Mouse (Mus musculus): ENCODE results near the gene Sema6d. TPM values are rescaled to one million over a fixed set of nuclear protein-coding genes. Genes with fewer than 3 reads are reported as not detected.

The Sema6d gene
- total RNA-seq, 2 experiments from 2014 or later, result 44.1 to 44.7 TPM

DNA sequence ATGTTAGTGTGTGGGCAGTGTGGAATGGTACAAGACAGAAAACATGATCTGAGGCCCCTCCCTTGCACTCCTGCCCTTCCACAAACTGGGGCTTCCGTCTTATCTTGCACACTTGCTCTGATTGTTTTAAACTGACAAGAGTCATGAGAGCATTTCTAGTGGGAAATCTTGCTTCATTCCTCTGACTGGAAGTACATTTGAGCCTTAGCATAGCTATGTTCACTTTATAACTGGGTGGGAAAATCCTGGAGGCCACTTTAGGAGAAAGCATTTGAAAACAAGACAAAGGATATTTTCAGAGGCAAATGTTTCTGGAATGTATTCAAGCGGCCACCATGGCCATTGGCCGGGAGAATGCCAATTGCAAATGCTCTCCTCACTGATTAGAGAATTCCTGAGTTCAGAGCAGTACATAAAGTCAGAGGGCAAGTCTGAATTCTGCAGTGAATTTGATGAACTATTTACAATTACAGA is 371.6 kb downstream of the Sema6d start:
- no peak for DNase-seq (ENCODE audit: low spot score in 2 of 2)

DNA sequence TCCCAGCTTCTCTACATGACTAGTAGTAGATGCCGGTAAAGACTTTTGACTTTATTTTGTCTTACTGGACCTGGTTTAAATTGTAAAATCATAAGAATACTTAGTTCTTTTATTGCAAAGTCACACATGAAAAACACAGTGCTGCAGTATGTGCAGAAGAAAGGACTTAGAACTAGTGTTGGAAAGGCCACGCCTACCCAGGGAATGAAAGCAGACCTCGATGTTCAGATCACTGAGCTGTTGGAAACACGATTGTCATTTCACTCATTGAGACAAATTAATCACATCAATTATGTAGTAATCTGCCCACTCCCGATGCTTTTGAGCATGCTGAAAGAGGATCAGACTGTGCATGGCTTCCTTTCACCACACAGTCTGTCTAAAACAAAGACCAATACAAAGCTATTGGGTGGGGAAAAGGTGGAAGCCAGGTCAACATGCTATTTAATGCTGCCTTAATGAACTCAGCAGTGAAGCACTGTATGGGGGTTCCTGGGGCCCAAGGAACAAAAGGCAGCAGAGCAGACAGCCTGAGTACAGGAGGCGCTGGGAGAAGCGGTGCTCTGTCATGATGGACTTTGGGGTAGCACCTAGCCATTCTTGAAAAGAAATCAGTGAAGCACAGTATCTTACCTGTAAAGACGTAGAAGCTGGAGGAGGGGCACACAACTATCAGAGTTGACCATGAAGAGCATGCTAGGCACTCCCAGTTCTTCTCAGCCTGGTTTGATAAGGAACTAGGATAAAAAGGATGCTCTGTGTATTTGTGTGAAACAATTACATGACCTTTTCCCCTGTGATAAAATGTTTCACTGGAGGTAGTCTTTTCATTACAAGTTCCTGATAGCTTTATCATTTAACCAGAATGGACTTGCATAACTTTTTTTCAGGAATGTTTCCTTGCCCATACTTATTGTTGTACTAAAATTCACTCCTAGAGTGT is 375.5 kb downstream of the Sema6d start:
- DNase-seq (ENCODE audit: low spot score in 2 of 2), result no peak

DNA sequence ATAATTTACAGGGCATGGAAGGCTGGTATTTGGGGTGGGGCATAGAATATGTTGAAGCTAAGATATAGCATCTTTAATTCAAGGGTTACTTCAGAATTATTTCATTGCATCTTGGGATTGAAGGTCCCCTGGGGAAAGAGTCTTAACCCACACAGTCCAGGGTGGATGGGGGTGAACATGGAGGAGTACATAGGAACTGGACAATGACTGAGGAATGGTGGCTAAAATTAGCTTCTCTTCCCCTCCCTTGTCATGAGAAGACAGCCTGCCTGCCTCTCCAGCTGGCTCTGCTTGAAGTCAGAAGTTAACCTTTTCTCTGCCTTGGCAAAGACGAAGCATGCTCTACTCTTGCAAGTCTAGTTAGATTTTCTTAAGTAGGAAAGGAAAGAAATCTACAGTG is 377.7 kb downstream of the Sema6d start:
- DNase-seq (ENCODE audit: low spot score in 2 of 2), result no peak

DNA sequence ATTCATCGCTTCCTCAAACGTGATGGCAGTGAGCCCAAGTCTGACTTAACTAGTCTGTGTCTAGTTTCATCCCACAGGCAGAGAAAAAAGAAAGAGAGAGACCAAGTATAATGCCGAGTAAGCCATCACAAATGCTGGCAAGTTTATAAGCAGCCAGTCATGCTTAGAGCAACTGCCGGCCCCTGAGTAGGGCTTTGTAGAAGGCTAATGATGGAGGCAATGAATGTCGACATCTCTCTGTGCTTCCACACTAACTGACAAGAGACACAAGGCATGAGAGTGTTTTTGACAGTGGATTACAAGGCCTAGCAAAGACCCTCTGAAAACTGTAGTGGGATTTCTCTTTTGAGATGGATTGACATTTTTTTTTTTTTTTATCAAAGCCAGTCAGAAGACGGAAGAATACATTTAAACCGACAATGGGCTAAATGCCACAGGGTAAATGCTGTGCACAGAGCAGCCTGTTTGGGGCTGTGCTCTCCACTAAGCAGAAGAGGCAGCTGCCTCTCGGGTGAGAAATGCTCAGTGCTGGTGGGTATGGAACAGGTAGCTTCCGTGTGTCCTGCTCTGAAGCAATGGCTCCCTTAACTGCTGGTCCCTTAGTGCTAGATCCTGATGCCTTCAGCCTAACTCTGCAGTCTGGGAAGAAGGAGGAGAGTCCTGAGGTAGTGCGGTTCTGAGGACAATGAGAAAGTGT is 380.7 kb downstream of the Sema6d start:
- no peak for DNase-seq (ENCODE audit: low spot score in 2 of 2)

DNA sequence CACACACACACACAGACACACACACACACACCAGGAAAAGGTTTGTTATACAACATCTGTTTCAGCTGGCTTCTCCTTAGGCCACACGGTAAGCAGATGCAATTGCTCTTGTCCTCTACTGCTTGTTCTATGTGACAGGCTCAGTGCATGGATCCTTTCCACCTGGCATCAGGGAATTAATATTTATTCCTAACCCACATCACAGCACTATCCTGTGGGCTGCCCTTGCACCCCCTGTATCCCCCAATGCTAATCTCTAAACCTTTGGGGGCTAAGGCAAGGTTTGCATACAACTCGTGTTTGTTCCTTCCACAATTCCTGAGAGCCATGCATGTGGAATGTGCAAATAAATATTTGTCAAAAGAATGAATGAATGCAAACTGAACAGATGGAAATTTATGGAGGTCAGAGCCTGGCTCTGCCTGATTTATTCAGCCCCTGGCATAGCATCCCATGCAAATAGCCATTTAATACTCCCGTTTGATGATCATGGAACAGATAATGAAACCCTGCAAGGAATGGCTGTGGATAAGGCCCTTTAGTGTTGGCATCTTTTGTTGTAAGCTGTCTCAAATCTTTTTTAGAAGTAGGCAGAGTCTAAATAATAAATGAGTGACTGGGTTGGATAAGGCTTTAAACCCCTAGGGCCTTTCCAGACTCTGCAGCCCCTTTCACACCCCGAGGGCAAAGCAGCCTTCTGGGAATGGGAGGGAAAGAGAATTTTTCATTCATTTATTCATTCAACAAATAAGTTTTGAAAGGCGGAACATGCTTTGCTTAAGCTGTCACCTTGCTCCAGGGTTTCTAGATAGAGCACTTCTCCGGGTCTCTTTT is 383.1 kb downstream of the Sema6d start:
- no peak for DNase-seq (ENCODE audit: low spot score in 2 of 2)

DNA sequence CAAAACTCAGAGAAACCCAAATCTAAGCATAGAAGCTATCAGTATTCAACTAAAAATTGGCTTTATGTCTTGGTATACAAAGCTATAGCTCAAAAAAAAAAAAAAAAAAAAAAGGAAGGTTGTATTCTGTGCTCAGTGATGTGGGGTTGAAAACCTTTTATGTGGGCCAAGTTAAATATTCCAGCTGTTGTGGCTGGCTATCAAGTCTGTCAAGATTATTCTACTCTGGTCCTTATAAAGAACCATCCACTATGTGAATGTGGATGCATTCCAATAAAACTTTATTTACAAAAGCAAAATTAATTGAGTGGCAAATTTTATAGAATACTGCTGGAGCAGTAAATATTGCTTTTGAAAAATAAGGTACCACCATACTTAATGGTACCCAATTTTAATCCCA is 388.1 kb downstream of the Sema6d start:
- DNase-seq (ENCODE audit: low spot score in 2 of 2), result no peak

DNA sequence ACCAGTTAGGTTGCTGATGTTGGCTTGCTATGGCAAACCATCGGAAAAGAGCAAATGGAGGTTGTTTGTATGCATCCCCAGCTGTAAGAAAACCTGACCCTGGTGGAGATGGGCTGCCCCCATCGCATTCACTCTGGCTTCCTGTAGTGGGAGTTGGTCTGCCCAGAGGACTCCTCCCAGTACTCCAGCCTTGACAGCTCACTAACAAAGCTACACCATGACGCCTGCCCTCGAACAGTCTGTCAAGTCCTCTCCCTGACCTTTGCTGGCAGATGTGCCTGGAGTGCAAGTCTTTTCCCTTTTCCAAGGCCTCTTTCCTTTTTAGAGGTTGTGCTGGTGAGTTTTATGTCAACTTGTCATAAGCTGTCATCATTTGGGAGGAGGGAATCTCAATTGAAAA is 388.8 kb downstream of the Sema6d start:
- DNase-seq (ENCODE audit: low spot score in 2 of 2), result no peak

DNA sequence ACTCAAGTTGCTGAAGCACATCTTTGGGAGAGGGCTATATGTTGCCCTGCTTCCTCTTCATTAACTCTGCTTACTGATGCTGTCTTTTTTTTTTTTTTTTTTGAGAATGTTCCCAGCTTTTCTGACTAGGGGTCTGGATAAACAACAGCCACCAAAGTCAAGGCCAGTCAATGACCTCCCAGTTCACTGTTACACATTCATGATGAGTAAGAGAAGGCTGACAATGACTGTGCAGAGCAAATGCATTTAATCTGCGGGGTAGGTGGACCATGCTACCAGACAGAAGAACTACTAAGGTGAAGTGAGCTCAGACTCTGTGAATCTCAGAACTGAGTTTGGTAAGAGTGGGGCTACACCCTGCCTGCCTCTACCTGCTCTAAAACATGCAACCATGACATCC is 396.0 kb downstream of the Sema6d start:
- DNase-seq (ENCODE audit: low spot score in 2 of 2), result no peak

DNA sequence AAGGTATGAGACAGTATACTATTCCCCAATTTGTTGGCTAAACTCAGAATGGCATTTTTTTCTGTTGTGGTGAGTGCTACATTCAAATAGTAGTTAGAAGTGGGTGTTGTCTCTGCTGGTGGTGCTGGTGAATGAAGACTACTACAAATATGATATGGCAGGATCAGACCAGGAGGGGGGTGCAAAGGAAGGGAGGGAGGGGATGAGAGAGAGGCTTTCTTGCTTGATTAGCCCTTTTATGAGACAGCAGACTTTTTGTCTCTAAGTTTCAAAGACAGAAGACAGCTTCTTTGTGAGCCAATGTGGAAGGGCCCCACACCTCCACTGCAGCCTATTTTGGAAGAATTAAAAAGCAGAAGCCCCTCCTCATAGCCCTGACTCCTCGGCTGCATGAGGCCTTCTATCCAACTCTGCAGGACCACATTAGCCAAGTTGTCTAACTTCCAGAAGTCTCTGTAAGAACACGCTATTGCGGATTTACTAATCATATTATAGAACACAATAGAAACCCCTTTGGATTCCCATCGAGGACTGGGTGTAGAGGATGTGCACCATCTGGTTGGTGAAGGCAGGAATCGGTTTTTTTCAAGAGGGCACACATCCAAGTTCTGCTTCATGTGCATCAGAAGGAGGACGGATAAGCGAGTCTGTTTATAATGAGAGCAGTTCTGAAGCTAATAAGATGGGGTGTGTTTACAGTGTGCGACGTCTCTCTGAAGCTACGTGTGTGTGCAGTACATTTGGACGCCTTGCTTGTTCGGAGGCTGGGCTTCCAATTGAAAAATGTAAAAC is 400.4 kb downstream of the Sema6d start:
- no peak for DNase-seq (ENCODE audit: low spot score in 2 of 2)

DNA sequence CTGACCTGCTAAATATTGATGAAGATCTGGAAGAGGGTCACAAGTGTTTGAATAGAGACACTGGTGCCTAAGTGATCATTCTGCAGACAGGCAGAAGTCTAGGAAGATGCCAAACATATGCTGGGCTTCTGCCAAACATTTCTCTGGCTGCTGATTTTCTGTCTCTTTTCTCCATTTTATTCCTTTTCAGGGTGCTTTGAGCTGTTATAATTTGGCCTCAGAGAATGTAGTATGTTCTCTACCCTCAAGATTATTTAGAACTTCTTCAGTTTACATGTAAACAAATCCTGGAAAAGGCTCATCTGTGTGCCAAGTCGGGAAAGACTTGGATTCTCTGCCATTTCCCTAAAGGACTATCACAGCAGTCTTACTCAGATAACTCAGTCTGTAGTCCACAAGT is 406.0 kb downstream of the Sema6d start:
- DNase-seq (ENCODE audit: low spot score in 2 of 2), result no peak

DNA sequence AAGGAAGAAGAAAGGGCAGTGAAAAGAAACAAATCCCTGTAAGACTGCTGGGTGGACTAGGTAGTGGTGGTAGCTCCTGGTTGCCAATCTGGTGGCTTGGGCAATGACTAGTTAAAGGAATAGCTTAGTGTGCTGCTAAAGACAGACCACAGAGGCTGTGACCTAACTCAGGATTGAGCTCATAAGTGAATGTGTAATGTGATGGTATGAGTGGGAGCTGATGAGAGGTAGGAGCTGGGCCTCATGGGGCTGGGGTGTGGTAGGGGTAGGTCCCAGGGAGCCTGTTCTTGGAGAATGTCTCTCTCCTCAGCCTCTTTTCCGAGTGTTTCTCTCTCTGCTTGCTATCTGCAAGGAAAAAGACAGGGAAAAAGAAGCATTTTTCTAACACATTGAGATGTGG is 409.9 kb downstream of the Sema6d start:
- DNase-seq (ENCODE audit: low spot score in 2 of 2), result no peak

DNA sequence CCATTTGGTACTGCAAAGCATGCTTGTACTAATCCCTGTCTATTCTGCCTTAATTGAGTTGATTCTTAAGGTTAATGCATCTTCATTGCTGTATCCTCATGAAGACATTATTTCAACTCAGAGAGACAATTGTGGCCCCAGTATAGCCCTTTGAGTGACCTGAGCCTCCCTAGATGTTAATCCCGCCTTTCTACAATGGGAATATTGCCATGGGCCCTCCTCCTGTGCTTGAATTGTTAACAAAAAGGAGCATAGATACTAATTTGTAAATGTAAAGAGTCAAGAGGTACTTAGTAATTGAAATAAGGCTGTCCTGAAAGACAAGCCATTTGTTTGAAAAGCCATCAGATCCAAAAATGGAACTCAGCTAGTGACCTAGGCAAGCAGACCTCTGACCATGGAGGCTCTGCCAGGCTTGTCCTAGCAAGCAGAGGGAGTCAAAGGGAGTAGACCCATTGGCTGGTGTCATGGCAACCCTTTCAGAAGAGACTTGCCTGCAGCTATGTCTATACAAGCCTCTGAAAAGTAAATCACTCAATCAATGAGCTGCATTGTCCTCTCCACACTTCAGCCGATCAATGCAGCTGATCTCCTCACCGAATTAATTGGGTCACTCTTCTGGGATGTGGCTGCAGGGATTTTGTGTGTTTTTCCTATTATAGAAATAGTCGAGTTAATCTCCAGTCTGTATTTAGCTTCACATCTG is 416.2 kb downstream of the Sema6d start:
- no peak for DNase-seq (ENCODE audit: low spot score in 2 of 2)

DNA sequence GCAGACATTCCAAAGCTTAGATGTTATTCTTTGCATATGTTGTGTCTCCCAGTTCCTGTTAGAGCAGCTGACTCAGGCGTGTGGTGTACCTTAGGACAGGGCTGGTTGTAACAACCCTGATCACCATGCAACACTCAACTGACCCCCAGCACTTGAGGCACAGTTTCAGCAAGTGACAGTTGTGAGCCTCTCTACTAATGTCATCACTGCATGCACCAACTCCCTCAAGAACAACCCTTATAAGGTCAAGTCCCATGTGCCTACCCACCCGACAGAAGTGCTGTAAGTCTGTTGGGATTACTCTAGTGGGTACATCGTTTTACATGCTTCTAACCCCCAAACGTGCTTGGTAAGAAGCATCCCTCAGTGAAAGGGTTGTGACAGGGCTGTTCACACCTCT is 418.0 kb downstream of the Sema6d start:
- DNase-seq (ENCODE audit: low spot score in 2 of 2), result no peak

DNA sequence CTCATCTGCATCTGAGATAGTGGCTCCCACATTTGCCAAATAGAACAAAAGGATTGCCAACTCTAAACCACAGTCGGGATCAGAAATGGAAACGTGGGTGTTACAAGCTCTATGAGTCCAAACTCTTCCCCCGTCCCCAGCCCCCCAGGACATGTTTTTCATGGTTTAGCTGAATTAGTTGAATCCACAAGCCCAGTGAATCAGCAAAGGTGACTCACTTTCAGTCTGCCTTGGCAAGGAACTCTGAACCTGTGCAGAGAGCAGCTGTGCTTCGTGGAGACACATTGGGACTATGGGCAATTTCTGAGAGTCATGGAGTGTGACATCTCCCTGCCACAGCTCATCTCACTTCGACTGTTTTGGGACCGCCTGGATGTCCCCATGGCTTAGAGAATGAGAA is 419.7 kb downstream of the Sema6d start:
- peak; percentile 48 to 58 for DNase-seq (ENCODE audit: low spot score in 2 of 2)

DNA sequence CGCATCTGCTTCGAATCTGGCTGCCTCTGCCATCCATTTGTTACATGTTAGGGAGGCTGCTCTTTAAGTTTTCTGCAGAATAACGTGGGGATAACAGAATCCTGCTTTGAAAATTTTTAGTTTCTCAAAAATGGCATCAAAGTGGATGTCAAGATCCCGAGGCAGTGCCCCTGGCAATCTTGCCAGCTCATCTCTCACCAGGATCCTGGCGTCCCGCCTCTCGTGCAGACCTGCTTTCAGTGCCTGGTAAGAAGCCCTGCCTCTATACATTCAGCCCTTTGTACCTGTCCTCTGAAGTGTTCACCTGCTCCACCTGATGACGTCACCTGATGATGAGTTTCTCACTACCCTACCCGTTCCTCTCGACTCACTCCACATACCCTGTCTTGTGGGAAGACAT is 422.1 kb downstream of the Sema6d start:
- no peak for DNase-seq (ENCODE audit: low spot score in 2 of 2)

DNA sequence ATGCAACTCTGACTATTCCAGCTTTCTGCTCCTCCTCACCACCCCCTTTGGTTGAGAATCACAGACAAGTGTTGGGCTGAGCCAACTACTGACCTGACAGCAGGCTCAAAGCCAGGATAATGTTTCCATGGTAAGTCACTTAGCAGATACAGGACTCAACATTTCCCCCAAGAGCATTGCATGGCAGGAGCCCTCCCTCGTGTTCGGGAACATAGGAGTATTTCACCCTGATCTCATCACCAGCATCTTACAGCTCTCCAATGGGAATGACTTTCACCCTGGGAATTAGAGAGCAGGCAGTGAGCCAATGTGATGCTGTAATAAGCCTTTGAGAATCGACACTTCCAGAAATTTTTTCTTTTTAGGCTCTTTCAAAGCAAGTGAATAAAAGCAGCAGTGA is 432.7 kb downstream of the Sema6d start:
- DNase-seq (ENCODE audit: low spot score in 2 of 2), result no peak

DNA sequence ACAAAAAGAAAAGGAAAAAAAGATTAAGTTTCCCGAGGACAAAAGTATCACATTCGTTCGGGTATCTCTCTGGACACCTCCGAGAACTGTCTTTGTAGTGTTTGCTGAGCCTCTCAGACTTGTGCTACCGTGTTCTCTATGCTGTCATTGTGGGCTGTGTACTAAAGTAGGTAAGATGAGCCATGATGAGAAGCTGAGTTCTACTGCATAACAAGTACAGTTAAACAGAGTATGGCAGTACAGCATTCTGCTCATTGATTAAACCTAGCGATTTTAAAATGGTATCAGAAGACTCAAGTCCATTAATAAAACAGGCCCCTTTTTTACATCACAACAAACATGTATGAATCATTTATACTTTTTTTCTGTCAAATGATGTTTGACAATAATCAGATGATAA is 433.9 kb downstream of the Sema6d start:
- no peak for DNase-seq (ENCODE audit: low spot score in 2 of 2)

DNA sequence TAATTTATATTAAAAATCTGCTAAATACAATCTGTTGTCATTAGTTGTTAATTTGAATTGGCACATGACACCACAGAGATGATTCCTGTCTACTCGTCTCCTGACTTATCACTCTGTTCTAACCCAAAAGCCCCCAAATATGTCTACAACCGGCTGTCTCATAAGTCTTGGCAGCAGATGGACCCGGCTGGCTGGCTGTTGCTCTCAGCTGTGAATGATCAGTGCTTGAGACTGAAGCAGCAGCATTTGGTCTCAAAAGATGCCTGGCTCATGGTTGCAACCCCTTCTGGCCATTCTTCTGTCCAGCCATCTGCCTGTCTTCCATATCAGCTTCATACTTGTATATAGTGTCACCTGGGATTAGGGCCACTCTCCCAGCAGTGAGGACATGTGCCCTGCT is 434.4 kb downstream of the Sema6d start:
- no peak for DNase-seq (ENCODE audit: low spot score in 2 of 2)

DNA sequence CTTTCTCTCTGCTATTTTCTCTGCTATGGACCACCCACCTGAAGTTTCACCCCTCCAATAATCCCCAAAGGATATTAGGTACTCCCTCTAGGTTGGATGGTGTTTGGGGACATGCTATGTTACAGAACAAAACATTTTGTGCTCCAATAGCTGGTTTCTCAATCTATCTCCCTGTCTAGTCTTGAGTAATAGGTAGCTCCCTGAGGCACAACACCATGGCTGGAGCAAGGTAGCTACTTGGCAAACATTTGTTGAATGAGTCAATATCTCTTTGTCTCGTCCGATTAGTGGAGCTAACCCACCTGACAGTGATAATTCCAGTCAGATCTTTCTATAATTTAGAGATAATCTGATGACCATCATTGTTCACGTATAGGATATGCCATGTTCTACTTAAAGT is 437.9 kb downstream of the Sema6d start:
- no peak for DNase-seq (ENCODE audit: low spot score in 2 of 2)

DNA sequence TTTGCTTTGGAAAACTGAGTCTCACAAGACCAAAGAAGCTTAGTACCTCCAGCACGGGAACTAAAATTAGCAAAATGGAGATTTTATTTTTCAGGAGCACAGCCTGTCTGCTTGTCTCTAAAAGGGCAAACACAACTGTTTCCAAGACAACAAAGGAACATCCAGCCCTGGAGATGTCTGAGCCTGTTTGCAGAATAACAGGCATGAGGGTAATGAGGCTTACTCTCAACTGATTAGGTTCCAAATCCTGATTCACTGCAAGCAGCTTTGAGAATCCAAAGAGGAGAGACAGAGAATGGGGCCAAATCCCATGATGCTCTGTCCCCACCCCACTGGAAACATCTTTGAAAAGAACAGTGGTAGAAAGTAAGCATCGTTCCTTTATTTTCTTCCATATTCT is 440.7 kb downstream of the Sema6d start:
- DNase-seq (ENCODE audit: low spot score in 2 of 2), result no peak
